Mouse (Mus musculus) olfactory bulb, adult 2 months (tissue): ENCODE data around the gene Lclat1.

Source experiments
- CTCF ChIP-seq: fragments of 200-500 bp; IDR thresholded peaks from 2 replicates; pipeline ENCODE4 v1.5.1; 2012; ENCODE audit warnings: low read depth, mild to moderate bottlenecking, low read length, moderate library complexity; ENCODE audit not compliant: insufficient read depth
- POLR2A ChIP-seq: fragments of 200-500 bp; IDR thresholded peaks from 2 replicates; pipeline ENCODE4 v1.6.1; 2012; ENCODE audit warnings: mild to moderate bottlenecking, low read depth, low read length, moderate library complexity; ENCODE audit not compliant: insufficient read depth

DNA sequence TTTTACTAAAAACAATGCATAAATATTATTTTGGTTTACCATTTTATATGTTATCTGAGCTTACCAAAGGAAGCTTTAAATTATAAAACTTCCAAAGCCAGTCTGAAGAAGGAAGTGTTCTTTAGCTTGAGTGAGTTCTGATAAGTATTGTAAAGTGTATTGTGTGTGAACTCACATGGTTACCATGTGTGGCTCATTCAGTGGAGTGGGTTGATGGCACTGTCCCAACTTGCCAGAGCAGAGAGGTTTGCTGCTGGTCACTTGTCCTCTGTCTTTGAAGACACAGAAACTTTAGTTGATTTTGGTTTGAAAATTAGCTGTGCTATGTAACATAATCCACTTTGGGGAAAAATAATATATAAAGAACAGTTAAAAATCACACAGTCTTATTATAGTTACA lies 19.1 kb downstream of the Lclat1 start:
- no peak for TF ChIP-seq CTCF
- TF ChIP-seq POLR2A = no peak
